Mouse (Mus musculus) spleen, embryonic (tissue): ENCODE data around the gene Rhot2.

Source experiments
- CTCF ChIA-PET: fragments of 350-600 bp; sonication (Branson Sonifier 250); formaldehyde crosslinking; loops from one replicate; lab custom pipeline; 2022; lab: Charles Lee

The Rhot2 gene

GRCm38 (mm10) chr17:25844396-25844901, at the start of gene Rhot2:
TSS of gene Rhot2 (minus strand) at chr17:25844851.
- CTCF ChIA-PET, result interaction anchor here (0.6 to 0.7 kb wide), 2 partner anchors 9 to 166 kb away, joined by 3 to 5 read pairs; no protein-coding TSS in a partner anchor

- CTCF ChIA-PET, result interaction anchor here (0.6 to 1.5 kb wide), 3 partner anchors 117 to 883 kb away, joined by 3 to 4 read pairs (median 3); no protein-coding TSS in a partner anchor
Observed at GRCm38 (mm10) chr17:25893975-25894617, 49.4 kb upstream of the Rhot2 start.

GRCm38 (mm10) chr17:25888837-25889236, 44.2 kb upstream of the Rhot2 start:
- CTCF ChIA-PET, result no interaction called here

GRCm38 (mm10) chr17:25887467-25887866, 42.8 kb upstream of the Rhot2 start:
- CTCF ChIA-PET, result no interaction called here

- CTCF ChIA-PET, result interaction anchor here (0.6 kb wide), 2 partner anchors 252 to 1458 kb away, joined by 3 to 12 read pairs; partner anchors contain the start of gene Axin1
Observed at GRCm38 (mm10) chr17:25886806-25887205, 42.2 kb upstream of the Rhot2 start.

GRCm38 (mm10) chr17:25885636-25886035, 41.0 kb upstream of the Rhot2 start:
- CTCF ChIA-PET, result no interaction called here

- CTCF ChIA-PET, result interaction anchor here (0.5 kb wide), 1 partner anchor 129 kb away, joined by 3 read pairs; no protein-coding TSS in a partner anchor
Observed at GRCm38 (mm10) chr17:25883824-25884223, 39.2 kb upstream of the Rhot2 start.

DNA sequence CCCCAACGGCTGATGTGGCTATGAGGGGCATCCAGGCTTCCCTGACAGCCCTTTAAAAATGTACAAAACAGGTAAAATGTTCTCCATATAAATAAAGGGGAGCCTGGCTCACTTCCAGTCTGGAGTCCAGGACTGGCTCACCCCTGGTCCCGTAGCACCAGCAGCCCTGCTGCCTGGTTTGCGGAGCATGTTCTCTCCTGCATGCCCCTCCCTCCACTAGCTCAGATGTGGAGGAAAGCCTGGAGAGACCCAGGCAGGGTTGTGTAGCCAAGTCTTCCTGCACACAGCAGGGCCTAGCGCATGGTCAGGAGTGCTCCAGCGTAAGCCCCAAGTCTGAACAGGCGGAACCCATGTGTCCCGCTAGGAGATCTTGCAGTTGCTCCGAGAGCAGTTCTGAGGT, 38.6 kb upstream of the Rhot2 start:
- CTCF ChIA-PET, result interaction anchor here (0.5 kb wide), 1 partner anchor 130 kb away, joined by 3 read pairs; no protein-coding TSS in a partner anchor

- CTCF ChIA-PET, result no interaction called here
Observed at GRCm38 (mm10) chr17:25882306-25882705, 37.7 kb upstream of the Rhot2 start.

DNA sequence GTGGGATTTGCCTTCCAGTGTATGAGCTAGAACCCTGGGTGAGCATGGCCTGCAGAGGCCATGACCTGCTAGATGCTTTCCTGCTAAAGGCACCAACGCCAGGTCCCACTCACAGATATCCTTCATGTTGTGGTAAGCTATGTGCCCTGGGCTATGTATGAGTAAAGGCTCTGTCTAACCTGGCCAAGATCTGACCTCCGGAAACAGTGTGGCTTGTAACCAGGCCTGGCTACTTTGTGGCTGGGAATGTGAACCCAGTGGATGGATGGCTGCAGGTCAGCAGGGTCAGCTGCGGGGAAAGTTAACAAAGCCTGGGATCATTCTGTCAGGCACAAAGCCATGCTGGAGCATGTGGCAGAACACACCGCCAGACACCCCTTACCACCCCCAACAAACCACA, 37.0 kb upstream of the Rhot2 start:
- CTCF ChIA-PET, result no interaction called here

DNA sequence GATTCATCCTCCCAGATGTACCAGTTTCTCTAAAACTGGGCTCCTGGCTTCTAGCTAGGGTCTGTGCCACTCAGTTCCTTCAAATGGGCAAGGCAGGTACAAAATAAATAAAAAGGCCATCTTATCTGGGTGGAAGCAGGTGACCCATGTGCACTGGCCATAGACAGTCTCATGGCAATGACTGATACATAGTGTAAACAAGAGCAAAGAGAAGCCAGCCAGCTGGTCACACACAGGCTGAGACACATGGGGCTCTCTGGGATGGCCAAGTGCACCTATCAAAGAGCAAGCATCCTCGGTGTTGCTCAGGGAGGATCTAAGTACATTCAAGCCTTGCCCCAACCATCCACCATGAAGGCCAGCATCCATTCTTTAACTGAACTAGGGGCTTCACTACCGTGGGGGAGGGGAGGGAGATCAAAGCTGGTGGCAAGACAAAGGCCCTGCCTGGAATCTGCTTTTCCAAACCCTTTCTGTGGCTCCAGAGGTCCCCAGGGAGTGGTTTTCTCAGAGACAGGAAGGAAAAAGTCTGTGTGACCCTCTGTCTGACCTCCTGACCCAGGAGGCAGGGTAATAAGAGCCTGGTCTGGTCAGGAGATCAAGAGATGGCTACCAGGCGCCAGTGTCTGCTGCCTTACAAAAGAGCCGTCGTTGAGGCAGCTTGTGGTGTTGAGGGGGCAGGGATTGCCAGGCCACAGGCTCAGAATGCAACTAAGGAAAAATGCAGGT, 36.4 kb upstream of the Rhot2 start:
- CTCF ChIA-PET, result no interaction called here

DNA sequence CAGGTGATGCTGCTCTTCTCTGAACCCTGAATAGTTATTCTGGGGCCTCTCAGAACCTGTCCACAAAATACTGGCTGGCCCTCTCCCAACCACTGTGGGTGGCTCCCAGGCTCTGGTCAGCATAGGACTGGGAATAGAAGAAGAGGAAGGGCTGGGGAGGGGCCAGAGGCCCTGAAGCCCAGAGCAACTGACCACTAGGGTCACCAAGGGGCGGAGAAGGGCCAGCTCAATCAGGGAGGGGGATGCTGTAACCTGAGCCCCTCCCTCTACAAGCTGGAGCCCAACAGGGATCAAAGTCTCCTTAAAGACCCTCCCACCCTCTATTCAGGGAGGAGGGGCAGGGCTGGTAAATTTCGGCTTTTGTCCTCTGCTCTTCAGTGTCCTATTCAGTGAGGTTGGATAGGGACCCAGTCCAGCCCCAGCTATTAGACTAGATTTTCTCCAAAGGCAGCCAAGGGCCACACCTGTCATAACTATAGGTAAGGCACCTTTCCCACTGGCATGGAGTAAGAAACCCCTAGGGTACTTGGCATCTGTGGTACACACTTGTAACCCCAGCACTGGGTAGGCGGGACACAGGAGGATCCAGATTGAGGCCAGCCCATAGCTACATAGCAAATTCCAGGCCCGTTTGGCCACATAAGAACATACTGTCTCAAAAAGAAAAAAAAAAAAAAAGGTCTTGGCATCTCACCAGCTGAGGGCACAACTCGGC, 35.7 kb upstream of the Rhot2 start, which contains the start of gene Wfikkn1:
Gene Wfikkn1, minus strand, starts transcription at position 663 of the 715 bp plus-strand sequence.
- CTCF ChIA-PET, result no interaction called here

DNA sequence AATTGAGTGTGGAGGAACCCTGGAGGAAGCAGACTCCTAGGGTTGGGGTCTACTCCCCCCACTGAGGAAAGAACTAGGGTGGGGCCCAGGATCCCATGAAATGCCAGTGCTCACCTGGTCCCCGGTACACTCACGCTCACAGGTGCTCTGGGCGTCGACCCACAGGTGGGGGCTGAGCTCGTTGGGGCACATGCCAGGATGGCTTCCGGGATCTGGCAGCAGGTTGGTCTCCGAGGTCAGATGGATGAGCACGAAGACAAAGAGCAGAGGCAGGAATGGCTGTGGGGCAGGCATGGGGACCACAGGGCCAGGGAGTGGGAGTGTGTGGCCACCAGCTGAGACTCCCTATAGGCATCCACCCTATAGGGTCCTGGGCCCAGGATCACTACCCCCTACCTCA, 35.1 kb upstream of the Rhot2 start:
- CTCF ChIA-PET, result no interaction called here

- CTCF ChIA-PET, result interaction anchor here (0.6 kb wide), 1 partner anchor 158 kb away, joined by 4 read pairs; no protein-coding TSS in a partner anchor
Observed at GRCm38 (mm10) chr17:25879261-25879660, 34.6 kb upstream of the Rhot2 start.

DNA sequence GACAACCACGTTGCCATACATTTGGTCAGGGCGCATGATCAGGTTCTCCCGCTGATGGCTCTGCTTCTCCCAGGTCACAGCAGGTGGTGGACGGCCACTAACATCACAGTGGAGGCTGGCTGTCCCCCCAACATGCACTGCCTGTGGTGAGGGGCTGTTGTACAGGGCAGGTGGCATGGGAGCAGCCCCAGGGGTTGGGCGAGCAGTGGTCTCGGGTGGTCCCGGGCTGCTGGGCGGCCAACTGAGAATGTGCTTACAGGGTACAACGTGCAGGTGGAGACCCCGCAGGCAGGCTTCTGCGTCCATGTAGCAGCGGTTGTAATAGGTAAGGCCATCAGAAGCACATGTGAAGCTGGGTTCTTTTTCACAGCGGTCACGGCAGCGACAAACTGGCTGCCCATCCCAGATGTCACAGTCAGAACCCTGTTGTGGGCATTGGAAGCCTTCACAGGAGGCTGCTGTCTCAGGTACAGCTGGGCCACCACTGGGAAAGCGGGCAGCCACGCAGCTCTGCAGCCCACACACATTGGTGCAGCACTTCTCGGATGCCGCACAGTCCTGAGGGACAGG, 34.0 kb upstream of the Rhot2 start:
- CTCF ChIA-PET, result interaction anchor here (0.6 kb wide), 1 partner anchor 159 kb away, joined by 4 read pairs; no protein-coding TSS in a partner anchor

DNA sequence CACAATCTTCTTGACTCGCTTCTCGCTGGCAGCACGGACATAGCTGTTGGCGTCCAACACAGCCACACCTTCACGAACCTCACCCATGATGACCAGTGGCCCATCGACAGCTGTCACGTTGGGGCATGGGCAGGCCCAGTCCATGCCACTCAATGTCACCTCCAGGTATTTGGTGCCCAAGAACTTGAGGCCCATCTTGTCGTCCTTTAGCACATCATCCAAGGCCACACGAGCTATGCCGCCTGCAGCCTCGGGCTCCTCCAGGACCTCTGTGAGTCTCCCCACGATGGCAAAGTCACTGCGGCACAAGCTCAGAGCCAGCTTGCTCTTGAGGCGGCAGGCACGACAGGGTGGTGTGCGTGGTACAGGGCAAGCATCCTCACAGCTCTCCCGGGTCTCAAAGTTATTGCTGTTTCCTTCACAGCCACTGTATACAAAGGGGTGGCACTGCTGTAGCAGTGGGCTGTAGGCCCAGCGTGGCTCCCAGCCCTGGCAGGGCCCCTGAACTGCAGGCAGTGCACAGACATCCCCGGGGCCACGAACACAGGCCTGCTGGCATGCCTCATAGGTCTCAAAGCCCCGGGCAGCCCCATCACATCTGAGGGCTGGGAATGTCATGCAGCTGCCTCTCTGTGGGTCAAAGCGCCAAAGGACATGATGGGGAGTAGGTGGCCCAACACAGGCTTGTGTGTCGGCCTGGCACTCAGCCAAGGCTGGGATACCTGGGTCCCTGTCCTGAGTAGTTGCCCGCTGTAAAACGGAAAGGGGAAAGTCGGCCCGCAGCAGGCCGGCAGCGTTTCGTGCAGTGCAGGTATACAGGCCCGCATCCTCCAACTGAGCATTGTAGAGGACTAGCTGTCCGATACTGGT, 33.3 kb upstream of the Rhot2 start:
- CTCF ChIA-PET, result interaction anchor here (0.5 kb wide), 1 partner anchor 101 kb away, joined by 4 read pairs; no protein-coding TSS in a partner anchor

GRCm38 (mm10) chr17:25877025-25877424, 32.4 kb upstream of the Rhot2 start:
- CTCF ChIA-PET, result no interaction called here

DNA sequence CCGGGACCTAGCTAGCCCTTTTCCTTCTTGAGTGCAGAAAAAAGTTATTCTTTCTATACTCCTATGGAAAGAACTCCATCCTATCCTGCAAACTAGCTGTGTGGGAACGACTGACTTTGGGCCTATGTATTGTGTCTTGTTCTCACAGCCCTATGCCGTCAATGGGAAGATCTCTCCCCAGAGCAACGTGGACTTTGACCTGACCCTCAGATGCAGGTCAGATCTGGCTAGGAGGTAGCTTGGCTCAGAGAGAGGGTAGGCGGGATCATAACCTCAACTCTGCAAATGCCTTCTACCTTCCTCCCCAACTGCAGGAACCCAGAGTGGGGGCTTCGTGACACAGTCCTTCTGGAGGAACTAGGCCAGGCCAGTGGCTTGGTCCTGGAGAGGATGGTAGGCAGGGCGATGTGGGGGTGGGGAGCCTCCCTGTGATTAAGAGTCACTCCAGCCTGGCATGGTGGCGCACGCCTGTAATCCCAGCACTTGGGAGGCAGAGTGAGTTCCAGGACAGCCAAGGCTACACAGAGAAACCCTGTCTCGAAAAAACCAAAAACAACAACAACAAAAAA, 31.8 kb upstream of the Rhot2 start:
- CTCF ChIA-PET, result no interaction called here

DNA sequence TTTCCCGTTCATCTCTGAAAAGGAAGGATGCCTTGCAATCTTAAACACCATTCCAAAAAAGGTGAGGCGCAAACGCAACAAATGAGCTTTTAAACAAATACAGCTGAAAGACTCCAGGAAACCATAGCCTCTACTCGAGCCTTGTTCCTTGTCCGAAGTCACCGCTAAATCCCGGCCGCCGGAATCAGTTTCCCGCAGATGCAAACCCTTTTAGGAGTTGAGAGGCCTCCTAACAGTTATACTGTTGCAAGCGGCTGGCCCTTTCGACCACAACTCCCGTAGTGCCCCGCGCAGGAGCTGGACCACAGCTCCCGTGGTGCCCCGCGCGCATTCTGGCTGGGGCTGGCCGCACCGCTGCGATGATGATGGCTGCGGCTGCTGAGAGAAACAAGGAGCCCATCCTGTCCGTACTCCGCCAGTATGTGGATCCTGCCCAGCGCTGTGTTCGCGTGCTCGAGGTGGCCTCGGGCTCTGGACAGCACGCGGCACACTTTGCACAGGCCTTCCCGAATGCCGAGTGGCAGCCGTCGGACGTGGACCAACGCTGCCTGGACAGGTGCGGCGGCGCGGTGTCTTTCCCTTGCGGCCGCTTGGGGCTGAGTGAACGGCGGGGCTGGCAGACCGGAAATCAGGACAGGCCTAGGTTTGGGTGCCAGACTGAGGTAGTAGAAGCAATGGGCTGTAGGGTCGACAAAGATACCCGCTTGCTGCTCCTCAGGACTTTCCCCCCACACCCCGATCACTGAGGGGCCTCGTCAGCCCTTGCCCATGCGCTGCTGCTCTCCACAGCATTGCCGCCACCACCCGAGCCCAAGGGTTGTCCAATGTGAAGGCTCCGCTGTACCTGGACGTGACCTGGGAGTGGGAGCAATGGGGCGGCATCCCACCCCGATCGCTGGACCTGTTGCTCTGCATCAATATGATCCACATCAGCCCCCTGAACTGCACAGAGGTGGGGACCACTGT, 30.8 kb upstream of the Rhot2 start:
- CTCF ChIA-PET, result no interaction called here
